Mouse (Mus musculus): ENCODE results near the gene Gngt1.

GRCm38 (mm10) chr6:3954969-3955368 lies 38.6 kb upstream of the Gngt1 start:
- TF ChIP-seq BHLHE40 (IDR thresholded peaks at IDR 0.05; ENCODE audit: low read depth, low read length), result no peak
- TF ChIP-seq CTCF (conservative IDR thresholded peaks at IDR 0.05 in 1 of 2, IDR thresholded peaks at IDR 0.05 in 1 of 2; ENCODE audit: low read depth in 2 of 2, low read length in 2 of 2), result no peak
- TF ChIP-seq UBTF (IDR thresholded peaks at IDR 0.05; ENCODE audit: low read depth, low read length), result no peak
- TF ChIP-seq HCFC1 (IDR thresholded peaks at IDR 0.05; ENCODE audit: low read depth, low read length), result no peak
- no peak for TF ChIP-seq POLR2A (IDR thresholded peaks at IDR 0.05; ENCODE audit: low read depth, low read length)
- no peak for TF ChIP-seq USF2 (conservative IDR thresholded peaks at IDR 0.05; ENCODE audit: low read depth, low read length)
- no peak for TF ChIP-seq USF1 (IDR thresholded peaks at IDR 0.05; ENCODE audit: low read depth, low read length)
- no peak for TF ChIP-seq ZNF384 (IDR thresholded peaks at IDR 0.05; ENCODE audit: low read depth, low read length)
- no peak for TF ChIP-seq NRF1 (IDR thresholded peaks at IDR 0.05; ENCODE audit: low read depth, low read length)
- TF ChIP-seq MXI1 (IDR thresholded peaks at IDR 0.05; ENCODE audit: low read depth, low read length), result no peak
- TF ChIP-seq ZC3H11A (IDR thresholded peaks at IDR 0.05; ENCODE audit: low read depth, low read length), result no peak

Measured in CH12.LX (cell line).